Mouse (Mus musculus) bone marrow macrophage, adult 2 months (primary cell): ENCODE data around the gene Mslnl. TPM values are rescaled to one million over a fixed set of nuclear protein-coding genes. Genes with fewer than 3 reads are reported as not detected.

Experiments used
- H3K27ac ChIP-seq: 2 replicates; pipeline ENCODE4 v1.5.1; 2012; ENCODE audit warnings: low read depth, low read length; ENCODE audit not compliant: insufficient read depth
- H3K4me1 ChIP-seq: 2 replicates; pipeline ENCODE4 v1.6.1; 2012; ENCODE audit warnings: low read length; ENCODE audit not compliant: control insufficient read depth, insufficient read depth
- H3K4me3 ChIP-seq: 2 replicates; pipeline ENCODE4 v1.5.1; 2012; ENCODE audit warnings: mild to moderate bottlenecking, low read length, moderate library complexity; ENCODE audit not compliant: insufficient read depth
- CTCF ChIP-seq: IDR thresholded peaks from 2 replicates; pipeline ENCODE4 v1.5.1; 2012; ENCODE audit warnings: low read depth, mild to moderate bottlenecking, low read length, moderate library complexity
- POLR2A ChIP-seq: IDR thresholded peaks from 2 replicates; pipeline ENCODE4 v1.6.1; 2012; ENCODE audit warnings: mild to moderate bottlenecking, low read depth, low read length, borderline replicate concordance
- polyA plus RNA-seq: library from polyadenylated mRNA; stranded (reverse); fragments of >200 nt; gene quantifications from 2 replicates; pipeline ENCODE4 v1.2.4, GENCODE M21; 2012; ENCODE audit not compliant: missing spikeins, insufficient read depth, insufficient read length

Mslnl gene
- polyA plus RNA-seq, 1 experiment = not detected

DNA sequence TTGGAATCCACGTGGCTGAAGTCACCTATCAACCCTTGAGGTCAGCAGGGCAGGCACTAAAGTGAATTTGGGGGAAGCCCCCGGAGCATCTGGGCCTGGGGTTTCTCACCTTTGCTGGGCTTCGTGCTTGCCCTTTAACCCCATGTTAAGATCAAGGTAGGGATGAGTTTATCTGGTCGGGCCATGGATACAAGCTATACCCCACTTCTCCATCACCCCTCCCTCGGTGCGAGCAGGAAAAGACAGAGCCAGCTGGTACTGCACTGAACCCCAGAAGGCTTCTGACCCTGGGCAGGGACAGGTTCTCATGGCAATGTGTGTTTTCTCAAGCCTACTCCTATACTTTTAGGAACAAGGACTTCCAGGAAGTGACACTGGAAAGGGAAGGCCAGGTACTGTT, 45.5 kb downstream of the Mslnl start:
- H3K4me3 ChIP-seq = no peak overlapping the region
- no peak overlapping the region for H3K27ac ChIP-seq
- H3K4me1 ChIP-seq = peaks cover 8% of the 10 kb centered on the region
- no peak for TF ChIP-seq POLR2A

DNA sequence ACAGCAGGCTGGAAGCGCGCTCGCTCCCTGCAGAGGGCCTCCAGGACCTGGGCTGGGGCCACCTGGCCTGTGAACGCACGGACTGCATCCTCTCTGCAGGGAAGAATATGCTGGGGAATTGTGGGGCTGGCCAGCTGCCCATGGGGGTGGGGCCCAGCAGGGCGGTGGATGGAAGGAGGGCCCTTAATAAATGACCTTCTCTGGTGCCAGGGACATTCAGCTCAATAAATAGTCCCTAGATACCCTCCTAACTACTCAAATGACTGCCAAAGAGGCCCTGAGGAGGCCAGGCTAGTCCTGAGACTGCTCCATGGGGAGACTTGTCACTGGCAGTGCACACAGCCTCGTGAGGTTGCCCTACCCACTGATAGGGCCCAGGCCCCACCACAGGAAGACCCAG, 47.2 kb downstream of the Mslnl start:
- Histone ChIP-seq H3K27ac (no peak overlapping the region), H3K4me3 (no peak overlapping the region), H3K4me1 (peaks cover 8% of the 10 kb centered on the region)
- TF ChIP-seq CTCF = no peak
- TF ChIP-seq POLR2A = no peak

DNA sequence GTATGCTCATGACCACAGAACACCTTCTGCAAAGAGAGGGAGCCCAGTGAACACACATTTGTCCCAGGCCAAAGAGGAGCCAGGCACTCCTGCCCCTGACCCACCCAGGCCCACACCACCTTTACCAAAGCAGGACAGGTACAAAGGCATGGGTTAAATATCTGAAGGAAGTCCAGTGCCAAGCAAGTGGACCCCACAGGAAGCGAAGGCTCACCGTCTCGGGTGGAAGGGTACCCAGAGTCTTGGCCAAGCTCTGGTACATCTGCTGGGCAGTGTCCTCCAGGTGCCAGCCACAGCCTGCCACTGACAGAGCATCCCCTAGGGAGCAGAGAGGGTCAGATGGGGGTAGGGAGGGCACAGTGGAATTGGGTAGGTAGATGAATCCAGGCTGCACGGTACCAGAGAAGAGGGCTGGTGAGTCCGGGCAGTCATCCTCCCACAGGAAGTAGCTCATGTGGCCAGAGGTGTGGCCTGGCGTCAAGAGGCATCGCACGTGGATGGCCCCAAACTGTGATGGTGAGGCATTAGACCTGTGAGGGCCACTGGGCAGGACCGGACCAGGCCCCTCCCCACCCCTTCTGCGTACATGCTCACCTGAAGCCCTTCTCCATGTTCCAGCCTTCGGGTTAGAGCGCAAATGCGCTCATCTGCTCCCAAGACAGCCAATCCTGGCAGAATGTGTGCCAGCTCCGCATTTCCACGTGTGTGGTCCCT, 48.2 kb downstream of the Mslnl start:
- Histone ChIP-seq H3K4me1 (peaks cover 8% of the 10 kb centered on the region), H3K4me3 (peak overlapping the region; percentile 68), H3K27ac (no peak overlapping the region)
- TF ChIP-seq CTCF = no peak
- TF ChIP-seq POLR2A = no peak

DNA sequence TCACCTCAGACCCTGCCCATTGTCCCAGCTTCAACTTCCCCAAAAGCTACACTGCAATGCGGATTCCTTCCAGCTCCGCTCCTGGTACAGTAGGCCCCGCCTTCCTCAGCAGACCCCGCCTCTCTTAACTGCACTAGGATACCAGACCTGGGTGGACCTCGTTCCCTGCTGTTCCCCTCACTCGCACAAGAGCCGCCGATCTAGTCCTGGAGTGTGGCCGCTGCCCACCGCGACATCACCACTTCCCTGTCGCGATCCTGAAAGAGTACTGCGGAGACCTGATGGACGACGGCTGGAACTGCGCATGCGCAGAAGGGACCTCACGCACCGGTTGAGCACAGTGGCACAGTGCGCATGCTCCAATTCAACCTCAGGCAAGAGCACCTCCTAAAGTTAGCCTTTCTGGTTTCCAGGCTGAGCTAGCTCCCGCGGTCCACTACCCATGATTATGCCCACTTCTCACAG, 49.5 kb downstream of the Mslnl start, which contains the start of gene Haghl:
Haghl (minus strand) TSS at position 393 of the 465 bp plus-strand sequence.
- TF ChIP-seq CTCF = no peak
- no peak for TF ChIP-seq POLR2A
- peak within 1 kb of the TSS; percentile 68 for H3K4me3 ChIP-seq
- peaks cover 8% of the 10 kb centered on the region for H3K4me1 ChIP-seq
- peak within 1 kb of the TSS; percentile 32 for H3K27ac ChIP-seq

DNA sequence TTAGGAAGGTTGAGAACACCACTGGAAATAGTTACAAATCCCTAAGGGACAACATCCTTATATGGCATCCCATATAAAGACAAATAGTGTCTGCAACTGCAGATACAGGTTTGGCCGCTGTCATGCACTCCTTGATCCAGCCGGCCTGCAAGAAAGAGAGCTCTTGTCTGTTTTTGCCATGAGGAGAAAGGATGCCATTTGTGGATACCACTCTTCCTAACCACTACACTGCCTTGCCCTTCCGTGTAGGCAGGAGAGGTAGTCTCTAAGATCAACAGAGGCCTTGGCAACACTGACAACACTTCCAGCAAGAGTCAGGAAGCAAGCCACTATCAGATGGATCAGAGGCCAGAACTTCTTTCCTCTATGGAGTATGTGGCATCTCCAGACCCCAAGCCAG, 50.4 kb downstream of the Mslnl start, which contains the start of gene Ccdc78:
Ccdc78 (plus strand) TSS at position 301 of the 400 bp plus-strand sequence.
- peaks cover 13% of the 10 kb centered on the region for H3K4me1 ChIP-seq
- peak within 1 kb of the TSS; percentile 68 for H3K4me3 ChIP-seq
- no peak within 1 kb of the TSS for H3K27ac ChIP-seq
- TF ChIP-seq CTCF (no peak), POLR2A (no peak)

DNA sequence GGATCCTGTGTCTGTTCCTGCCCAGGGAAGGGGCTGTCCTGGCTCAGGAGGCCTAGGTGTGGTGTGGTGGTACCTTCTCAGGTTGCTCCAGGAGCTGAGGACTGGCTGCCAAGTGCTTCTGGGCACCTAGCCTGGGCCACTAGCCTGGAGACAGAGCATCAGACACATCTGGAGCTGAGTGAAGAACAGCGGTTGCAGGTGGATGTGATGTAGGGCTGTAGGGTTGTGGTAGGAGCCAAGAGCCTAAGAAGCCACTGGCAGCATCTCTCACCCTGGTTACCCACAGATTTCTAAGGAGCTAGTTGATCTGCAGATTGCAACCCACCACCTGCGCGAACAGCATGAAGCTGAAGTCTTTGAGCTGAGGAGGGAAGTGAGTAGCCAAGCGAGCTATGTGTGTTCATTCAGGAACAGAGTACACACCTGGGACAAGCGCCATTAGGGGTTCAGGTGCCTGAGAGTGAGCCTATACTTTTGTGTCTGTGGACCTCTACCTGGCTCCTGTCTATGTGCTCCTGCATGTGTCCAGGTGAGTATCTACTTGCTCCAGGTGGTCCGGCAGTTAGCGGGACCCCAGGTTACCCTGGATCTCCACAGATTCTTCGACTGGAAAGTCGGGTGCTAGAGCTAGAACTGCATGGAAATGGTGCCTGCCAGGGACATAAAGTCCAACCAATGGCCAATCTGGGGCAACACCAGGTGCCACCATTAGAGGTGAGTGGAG, 51.1 kb downstream of the Mslnl start:
- H3K27ac ChIP-seq = no peak overlapping the region
- H3K4me1 ChIP-seq = peaks cover 15% of the 10 kb centered on the region
- H3K4me3 ChIP-seq = no peak overlapping the region
- no peak for TF ChIP-seq POLR2A
- TF ChIP-seq CTCF = no peak

DNA sequence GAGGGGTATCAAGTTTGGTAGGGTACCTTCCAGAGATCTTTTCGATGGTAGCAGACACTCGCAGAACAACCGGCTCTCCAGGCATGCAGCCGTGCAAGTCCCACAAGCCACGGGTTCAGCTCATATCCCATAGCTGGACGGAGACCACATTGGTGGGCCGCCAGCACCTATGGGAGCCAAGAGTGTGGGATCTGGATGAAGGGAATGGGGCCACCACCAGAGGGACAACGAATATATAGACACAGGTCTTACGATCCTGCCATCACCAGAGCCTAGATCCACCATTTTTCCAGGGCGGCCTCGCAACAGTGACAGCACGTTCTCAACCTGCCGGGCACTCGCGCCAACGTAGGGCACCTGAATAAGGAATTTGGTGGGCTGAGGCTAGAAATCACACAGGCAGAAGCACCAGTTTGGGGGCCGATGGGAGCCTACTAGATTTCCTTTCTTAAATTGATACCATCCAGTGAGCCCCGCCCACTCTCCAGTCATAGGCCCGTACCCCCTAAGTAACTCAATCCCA, 55.5 kb downstream of the Mslnl start:
- peak overlapping the region; percentile 84; the same call in 1 of the 2 replicates for H3K27ac ChIP-seq
- peaks cover 19% of the 10 kb centered on the region for H3K4me1 ChIP-seq
- no peak for TF ChIP-seq CTCF
- no peak for TF ChIP-seq POLR2A
- peak overlapping the region; percentile 68 for H3K4me3 ChIP-seq

DNA sequence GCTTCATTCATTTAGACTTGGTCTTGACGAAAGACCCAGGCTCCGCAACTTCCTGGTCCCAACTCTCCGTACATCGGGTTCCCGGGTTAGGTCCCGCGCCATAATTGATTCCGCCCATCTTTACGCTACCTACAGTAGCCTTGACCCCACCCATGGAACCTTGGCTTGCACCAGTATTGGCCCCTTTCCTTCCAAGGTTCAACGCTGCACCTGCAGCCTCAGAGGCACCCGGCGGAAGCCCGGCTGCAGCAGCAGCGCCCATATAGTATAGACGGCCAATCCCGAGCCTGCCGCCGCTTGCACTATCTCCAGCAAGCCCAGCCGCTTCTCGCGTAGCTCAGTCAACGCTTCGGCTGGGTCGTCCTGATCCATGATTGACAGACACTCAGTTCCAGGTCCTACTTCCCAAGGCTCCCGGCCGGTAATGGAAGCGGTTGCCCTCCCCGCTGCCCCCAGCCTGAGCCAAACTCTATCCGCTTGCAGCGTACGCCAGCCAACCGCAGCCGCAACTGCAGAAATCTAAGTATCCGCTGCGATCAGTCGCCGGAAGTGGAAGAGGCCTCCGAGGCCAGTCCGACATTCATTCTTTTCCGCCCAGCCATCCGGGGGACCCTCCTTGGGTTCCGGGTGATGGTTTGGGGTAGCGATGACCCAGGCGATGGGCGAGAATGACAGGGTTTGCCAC, 56.1 kb downstream of the Mslnl start:
- Histone ChIP-seq H3K27ac (peak overlapping the region; percentile 84), H3K4me1 (peaks cover 19% of the 10 kb centered on the region)
- no peak for TF ChIP-seq POLR2A
- TF ChIP-seq CTCF = no peak

DNA sequence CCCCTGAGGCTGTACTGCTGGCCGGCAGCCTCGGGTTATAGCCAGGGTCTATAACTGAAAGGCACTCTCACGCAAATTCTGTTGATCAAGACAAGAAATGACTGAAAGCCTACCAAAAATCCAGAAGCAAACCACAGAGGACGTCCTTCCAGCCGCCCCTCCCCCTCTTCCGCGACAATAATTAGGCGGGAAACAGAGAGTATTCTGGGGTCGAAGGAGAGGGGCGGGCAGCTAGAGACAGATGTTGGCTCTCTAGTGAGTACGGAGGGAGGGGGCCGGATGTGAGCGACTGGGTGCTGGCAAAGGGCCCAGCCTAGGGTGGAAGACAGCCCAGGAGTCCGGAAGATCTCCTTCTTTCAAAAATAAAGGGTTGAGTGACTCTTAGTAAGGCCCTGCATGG, 56.8 kb downstream of the Mslnl start, which contains the start of gene Fam173a:
Fam173a (minus strand) TSS at position 287 of the 400 bp plus-strand sequence.
- Histone ChIP-seq H3K27ac (peak within 1 kb of the TSS; percentile 84), H3K4me3 (peak within 1 kb of the TSS; percentile 68), H3K4me1 (peaks cover 23% of the 10 kb centered on the region)
- TF ChIP-seq CTCF = no peak
- no peak for TF ChIP-seq POLR2A

More for the DNA sequence above, 56.1 kb downstream of the Mslnl start:
- peak overlapping the region; percentile 68 for H3K4me3 ChIP-seq

DNA sequence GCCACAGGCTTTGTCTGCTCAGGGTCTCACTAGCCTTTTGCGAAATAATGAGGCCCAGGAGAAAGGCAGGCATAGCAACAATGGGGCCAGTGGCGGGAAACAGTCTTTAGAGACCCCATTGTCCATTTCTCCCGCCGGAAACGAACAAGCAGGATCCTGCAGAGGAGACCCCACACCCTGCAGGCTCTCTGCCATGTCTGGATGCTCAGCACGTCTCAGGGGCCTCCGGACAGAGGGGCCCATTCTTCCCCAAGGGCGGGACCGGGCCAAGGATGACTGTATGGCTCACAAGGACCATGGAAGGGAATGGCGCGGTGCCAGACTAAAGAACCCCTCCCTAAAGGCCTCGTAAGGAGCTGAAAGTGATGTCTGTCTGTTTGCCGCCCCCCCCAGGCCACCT, 58.4 kb downstream of the Mslnl start:
- Histone ChIP-seq H3K27ac (no peak overlapping the region), H3K4me3 (no peak overlapping the region), H3K4me1 (peaks cover 23% of the 10 kb centered on the region)
- TF ChIP-seq POLR2A = no peak
- TF ChIP-seq CTCF = no peak
